Mouse (Mus musculus) Muller cell, postnatal 12 days (primary cell): Measurements from ENCODE around the gene Nckipsd.
A peak's percentile ranks its signal among the peaks of the same experiment; 100 is the strongest.

Experiments used
- DNase-seq: peaks from one replicate; pipeline ENCODE4 v3.0.0-alpha.2; 2015; ENCODE audit errors: inconsistent ontology term

Gene Nckipsd

DNA sequence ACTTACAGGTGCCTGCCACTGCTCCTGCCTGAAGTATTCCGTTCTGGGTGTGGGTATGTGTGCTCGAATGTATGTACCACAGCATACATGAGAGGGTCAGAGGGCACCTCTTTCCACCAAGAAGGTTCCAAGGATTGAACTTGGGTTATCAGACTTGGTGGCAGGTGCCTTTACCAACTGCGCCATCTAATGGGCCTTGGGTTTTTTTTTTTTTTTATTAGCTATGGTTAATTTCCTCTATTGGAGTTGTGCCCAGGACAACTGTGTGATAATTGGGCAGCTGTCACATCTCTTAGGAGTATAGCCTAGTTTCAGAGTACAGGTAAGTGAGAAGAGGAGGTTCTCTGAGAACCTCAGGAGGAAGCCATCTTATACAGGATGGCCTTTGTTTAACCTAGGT, 8.6 kb upstream of the Nckipsd start:
- DNase-seq: no peak

DNA sequence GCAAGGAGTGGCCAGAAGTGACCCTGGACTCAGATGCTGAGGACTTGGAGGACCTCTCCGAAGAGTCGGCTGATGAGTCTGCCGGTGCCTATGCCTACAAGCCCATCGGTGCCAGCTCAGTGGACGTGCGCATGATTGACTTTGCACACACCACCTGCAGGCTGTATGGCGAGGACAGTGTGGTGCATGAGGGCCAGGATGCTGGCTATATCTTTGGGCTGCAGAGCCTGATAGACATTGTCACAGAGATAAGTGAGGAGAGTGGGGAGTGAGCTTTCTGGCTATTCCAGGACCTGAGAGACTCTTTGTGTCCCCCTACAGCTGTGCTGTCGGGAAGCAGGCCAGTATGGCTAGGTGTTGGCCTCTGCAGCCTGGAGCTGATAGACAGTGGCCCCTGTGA, 2.4 kb upstream of the Nckipsd start:
- DNase-seq: no peak

DNA sequence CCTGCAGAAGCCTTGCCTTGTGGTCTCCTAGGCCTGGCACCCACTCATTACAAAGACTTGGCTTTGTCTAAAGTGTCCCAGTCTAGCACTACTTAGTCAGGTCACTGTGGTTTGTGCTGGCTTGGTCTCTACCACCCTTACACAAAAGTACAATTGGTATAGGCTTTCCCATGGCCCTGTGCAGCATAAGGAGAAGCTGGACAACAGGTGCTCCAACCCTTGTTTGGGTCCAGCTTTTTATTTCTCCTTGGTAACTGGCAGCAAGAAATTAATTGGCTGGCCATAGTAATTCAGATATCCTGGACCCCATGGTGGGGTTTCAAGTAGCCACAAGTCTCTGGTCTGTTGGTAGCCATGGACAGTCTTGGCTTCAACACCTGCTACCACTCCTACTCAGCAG, 1.8 kb upstream of the Nckipsd start:
- DNase-seq: no peak

DNA sequence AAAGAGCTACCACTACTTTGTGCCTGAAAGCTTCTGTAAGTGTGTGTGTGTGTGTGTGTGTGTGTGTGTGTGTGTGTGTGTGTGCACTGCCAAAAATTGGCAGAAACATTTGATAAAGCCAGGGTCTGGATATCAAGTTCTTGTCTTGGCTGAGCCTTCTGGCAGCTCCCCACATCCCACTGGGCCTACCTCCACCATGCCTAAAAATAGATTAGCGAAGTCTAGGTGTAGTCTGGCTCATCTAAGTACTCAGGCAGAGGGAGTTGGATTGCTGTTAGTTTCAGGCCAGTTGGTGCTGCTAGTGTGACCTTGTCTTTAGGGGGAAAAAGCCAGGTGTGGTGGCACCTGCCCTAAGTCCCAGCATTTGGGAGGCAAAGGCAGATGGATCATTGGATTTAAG, 1.3 kb upstream of the Nckipsd start:
- DNase-seq: no peak

DNA sequence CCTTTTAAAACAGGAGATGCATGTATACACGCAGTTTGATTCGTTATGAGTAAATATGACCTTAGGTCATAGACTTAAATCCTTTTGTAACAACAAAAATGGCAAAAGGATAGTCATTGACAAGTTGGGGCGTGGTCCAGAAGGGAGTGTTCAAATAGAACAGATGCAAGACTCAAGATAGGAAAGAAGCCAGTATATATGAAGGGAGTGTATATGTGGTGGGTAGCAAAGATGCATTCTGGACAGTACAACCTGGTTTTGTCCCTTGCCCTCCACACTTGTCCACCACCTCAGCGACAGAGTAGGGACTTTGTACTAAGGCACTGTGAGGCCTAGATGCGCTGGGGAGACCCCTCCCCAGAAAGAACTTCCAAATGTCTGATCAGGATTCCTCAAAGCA, 494 bp upstream of the Nckipsd start:
- no peak for DNase-seq

DNA sequence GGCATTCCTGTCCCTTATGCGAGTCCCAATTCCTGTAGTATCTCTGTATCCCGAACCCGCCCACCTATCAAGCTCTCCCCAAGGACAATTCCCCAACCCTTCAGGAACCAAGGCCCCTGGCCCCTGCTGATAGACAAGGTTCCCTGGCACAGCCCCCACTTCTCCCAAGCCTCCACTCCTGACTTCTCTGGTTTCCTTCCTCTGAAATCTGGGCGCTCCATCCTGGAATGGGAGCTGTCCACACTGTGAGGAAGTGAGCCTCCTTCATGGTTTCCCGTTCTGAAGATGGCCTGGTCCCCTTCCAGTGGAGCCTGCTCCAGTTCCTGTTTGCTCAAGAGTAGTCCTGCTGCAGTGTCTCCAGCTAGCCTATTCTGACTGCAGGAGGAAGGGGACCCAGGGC, 1.0 kb downstream of the Nckipsd start:
- DNase-seq: no peak

DNA sequence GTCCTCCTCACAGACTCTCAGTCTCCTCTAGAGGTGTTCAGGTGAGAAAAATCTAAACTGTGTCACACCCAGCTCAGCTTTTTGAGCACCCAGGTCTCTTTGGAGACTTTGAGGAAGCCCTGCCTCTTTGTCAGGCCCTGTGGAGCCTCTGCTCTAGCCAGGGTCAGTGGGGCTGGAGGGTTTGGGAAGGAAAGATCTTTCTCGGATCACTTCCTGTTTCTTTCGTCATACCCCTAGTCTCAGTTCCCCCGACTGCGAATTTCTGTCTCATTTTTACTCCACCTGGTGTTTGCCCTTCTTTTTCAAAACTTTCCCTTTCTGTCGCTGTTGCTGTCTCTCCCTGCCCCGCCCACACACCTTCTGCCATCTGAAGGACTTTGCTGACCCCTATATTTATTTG, 1.6 kb downstream of the Nckipsd start:
- DNase-seq: no peak

DNA sequence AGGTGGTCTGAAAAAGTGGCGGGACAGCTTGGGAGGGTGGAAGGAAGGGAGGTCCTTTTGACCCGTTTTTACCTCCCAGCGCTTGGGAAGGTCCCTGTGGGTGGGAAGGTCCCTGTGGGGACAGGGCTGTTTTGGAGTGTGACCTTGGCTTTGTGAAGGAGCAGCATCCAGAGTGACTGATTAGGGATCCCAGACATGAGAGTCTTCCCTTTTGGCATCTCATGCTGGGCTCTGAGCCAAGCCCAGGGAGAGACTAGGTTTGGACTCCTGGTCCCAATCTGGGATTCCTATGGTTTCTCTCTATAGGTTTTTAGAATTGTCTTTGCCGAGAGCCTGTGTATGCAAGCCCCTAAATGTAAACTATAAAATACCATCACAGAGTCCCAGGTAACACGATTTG, 2.3 kb downstream of the Nckipsd start:
- no peak for DNase-seq

DNA sequence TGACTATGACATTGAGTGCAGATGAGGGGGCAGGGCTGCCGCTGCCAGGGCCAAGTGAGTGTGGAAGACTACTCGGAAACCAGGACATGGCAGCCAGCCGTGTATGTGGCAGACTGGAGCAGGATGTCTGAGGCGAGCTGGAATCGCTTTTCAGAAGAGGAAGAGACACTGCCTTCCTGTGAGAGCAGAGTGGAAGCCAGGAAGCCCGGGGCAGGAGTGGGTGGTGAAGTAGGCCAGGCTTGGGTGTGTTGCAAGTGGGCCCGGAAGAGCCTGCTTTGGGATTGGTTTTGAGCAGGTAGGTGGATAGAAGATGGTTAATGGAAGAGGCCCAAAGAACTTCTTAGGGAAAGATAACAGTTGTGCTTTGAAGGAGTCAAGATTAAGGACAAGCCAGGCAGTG, 7.4 kb downstream of the Nckipsd start:
- DNase-seq: no peak

DNA sequence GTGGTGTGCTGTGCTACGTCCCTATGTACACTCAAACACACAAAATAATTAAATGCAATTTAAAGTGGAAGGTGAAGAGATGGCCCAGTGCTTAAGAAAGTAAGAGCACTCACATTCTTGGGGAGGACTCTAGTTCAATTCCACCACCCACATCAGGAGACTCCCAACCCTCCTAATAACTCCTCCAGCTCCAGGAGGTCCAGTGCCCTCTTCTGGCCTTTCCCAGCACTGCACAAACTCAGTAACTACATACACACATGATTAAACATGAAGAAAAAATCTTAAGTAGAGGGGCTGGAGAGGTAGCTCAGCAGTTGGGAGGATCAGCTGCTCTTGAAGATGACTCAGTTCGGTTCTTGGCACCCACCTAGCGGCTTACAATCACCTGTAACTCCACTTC, 11.3 kb downstream of the Nckipsd start:
- DNase-seq: peak; percentile 26

DNA sequence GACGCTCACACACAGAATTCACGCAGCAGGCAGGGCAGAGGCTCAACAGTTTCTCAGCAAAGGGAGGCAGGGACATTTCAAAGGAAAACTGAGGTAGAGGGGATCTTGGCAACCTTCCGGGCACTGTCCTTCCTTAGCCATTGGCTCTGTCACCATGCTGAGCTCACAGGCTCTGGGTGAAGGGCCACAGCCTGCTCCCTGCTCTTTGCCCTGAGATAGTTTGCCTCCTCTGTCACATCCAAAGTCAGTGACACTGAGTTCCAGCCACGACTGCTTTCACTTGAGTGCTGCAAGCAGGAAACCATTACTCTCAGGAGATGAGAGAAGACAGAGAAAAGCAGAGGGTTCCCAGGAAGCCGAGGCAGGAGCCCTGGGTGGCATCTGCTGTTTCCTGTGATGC, 11.9 kb downstream of the Nckipsd start:
- DNase-seq: no peak

DNA sequence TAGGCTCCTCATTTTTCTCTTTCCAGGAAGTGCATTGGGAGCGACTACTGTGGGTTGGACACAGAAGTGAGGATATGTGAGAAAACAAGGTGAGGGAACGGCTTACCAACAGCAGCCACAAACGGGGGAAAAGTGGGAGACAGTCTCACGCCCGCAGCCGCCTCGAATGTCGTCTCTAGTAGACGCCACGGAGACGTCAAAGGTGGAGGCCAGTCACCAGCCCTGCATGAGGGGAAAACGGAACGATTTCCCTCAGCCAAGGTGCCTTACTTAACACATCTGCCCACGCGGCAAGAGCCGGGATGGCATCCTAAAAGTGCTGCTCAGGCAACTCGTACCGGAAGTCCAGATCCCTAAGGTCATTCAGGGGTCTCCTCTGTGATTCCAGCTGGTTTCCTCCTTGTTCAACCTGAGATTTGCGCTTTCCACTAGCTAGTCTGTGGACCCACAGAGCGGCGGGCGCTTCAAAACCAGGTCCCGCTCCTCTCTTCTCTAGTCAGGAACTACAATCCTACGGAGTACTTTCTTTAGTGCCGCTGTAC, 16.0 kb downstream of the Nckipsd start:
- no peak for DNase-seq

DNA sequence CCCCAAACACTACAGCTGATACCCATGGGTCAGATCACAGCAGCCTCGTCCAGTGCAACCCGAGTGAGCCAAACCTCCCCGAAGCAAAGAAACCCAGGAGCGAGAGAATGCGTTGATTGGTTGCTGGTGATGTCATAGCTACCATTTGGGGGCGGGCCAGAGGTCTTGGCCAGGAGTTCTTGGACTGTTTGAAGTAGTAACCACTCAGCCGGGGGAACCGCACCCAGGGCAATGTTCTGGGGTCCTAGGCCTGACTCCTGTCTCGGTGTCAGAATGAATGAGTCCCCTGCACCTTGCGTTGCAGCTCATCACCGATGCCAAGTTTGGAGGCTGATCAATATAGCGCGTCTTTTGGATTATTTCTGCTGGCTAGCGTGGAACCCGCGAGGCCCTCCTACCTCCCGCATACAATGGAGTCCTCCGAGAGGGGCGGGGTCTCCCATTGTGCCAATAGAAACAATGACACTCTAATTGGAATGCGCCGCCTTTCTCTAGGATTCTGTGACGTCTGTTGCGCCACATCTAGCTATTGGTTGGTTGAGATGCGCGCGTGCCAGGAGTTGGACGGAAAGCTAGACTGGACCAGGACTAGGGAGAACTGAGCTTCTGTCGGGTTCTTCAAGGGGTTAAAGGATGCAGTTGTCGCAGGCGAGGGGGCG, 16.7 kb downstream of the Nckipsd start:
- DNase-seq: peak; percentile 20

DNA sequence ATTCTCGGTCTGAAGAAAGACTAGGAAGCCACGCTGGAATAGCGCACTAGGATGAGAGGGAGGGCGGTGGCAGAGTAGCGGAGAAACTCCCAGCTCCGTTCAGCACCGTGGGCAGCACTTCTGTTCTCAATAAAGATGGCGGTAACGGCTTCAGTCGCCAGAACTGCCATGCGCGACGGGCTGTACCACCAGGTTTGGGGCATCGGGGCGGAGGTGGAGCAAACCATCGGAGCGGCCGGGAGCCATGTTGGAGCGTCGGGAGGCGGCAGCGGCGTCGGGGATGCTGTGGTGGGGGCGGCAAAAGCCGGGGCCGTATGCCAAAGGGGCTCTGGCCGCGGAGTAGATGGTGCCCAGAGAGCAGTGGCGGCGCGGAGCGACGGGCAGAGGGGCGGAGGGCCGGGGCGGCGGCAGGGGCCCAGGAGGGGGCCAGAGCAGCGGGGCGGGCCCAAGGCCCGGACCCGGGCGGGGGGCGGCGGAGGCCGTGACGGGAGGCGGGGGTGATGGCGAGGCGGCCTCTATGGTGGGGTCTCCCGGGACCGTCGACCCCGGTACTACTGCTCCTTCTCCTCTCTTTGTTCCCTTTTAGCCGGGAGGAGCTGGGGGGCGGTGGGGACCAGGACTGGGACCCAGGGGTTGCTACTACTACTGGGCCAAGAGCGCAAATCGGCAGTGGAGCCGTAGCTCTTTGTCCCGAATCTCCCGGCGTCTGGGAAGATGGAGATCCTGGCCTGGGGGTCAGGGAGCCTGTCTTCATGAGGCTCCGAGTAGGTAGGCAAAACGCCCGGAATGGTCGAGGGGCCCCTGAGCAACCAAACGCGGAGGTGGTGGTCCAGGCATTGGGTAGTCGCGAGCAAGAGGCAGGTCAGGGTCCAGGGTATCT, 17.9 kb downstream of the Nckipsd start, which contains the start of gene Celsr3:
Gene Celsr3 (plus strand): TSS at position 501 of the 880 bp plus-strand sequence.
- DNase-seq: peak; percentile 88

DNA sequence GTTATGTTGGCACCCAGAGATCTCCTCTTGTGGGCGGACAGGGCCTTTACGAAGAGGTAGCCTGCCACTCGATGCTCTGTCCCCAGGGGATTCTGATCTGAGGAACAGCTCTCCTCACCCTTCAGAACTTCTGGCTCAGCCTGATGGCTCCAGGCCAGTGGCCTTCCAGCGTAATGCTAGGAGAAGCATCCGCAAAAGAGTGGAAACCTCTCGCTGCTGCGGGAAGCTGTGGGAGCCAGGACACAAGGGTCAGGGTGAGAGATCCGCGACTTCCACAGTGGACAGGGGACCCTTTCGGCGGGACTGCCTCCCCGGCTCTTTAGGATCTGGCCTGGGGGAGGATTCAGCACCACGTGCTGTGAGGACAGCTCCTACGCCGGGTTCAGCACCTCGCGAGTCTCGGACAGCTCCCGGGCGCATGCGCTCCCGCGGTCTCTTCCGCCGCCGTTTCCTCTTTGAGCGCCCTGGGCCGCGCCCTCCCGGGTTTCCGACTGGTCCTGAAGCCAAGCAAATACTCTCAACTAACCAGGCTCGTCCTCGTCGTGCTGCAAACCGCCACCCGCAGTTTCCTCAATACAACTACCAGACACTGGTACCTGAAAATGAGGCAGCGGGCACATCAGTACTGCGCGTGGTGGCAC, 18.7 kb downstream of the Nckipsd start:
- peak; percentile 80 for DNase-seq

DNA sequence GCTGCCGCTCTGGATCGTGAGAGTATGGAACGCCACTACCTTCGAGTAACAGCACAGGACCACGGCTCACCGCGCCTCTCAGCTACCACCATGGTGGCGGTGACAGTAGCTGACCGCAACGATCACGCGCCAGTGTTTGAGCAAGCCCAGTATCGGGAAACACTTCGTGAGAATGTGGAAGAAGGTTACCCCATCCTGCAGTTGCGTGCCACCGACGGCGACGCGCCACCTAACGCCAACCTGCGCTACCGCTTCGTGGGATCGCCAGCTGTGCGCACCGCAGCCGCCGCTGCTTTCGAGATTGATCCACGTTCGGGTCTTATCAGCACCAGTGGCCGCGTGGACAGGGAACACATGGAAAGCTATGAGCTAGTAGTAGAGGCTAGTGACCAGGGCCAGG, 19.3 kb downstream of the Nckipsd start:
- no peak for DNase-seq

DNA sequence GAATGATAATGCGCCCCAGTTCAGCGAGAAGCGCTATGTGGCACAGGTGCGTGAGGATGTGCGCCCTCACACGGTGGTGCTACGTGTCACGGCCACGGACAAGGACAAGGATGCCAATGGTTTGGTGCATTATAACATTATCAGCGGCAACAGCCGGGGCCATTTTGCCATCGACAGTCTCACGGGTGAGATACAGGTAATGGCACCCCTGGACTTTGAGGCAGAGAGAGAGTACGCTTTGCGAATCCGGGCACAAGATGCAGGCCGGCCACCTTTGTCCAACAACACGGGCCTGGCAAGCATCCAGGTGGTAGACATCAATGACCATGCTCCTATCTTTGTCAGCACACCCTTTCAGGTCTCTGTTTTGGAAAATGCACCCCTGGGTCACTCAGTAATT, 19.7 kb downstream of the Nckipsd start:
- no peak for DNase-seq

DNA sequence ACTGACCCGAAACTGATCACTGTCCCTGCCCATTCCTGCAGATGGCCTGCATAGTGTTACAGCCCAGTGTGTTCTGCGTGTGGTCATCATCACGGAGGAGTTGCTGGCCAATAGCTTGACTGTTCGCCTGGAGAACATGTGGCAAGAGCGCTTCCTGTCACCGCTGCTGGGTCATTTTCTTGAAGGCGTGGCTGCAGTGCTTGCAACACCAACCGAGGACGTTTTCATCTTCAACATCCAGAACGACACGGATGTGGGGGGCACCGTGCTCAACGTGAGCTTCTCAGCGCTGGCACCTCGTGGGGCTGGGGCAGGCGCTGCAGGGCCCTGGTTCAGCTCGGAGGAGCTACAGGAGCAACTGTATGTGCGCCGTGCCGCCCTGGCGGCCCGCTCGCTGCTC, 23.5 kb downstream of the Nckipsd start:
- DNase-seq: no peak

DNA sequence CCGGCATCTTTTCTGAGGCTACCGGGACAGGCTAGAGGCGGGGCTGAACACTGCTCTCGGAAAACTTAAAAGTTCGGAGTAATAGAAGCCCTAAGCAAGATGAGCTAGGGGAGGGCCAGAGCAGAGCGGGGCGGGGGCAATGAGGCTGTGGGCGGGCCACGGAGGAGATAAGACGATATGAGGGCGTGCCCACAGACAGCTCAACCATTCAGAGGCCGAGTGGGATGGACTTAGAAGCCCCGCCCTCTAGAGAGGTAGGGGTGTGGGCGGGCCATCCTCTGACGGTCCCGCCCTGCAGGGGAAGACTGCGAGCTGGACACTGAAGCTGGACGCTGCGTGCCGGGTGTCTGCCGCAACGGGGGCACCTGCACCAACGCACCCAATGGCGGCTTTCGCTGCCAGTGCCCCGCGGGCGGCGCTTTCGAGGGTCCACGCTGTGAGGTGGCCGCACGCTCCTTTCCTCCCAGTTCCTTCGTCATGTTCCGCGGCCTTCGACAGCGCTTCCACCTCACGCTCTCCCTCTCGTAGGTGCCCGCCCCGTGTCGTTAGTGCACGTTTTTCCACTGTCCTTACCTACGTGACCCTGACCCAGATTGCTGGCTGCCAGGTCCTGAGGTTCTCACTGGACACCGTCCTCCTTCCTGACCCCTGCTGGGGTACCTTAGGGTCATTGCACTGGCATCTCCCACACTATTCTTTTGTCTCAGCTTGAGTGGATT, 24.4 kb downstream of the Nckipsd start:
- peak; percentile 97 for DNase-seq

DNA sequence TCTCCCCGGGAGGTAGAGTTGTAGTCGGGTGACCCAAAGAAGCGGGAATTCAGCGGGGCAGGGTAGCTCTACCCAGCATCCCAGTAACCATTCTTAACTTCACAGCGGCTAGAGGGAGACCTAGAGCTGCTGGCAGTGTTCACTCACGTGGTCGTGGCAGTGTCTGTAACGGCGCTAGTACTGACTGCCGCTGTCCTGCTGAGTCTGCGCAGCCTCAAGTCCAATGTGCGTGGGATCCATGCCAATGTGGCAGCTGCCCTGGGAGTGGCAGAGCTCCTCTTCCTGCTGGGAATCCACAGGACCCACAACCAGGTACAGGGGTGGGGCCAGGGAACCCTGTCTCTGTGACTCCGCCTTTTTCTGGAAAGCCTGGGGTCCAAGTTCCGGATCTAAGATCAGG, 34.8 kb downstream of the Nckipsd start:
- DNase-seq: peak; percentile 25

DNA sequence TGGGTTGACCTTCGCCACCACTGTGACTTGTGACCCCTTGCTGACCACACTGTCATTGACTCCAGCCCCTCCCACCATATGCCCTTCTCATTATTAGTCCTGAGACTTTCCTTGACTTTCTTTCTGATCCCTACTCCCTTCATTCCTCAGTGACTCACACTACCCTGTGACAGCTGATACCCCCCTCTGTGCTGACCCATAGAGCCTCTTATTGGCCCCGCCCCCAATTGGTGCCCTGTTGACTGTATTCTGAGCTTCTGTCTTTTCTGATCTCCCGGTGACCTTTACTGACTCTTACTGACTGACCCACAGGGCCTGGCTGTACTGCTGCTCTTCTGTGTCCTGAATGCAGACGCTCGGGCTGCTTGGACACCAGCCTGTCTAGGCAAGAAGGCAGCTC, 37.2 kb downstream of the Nckipsd start:
- DNase-seq: no peak

DNA sequence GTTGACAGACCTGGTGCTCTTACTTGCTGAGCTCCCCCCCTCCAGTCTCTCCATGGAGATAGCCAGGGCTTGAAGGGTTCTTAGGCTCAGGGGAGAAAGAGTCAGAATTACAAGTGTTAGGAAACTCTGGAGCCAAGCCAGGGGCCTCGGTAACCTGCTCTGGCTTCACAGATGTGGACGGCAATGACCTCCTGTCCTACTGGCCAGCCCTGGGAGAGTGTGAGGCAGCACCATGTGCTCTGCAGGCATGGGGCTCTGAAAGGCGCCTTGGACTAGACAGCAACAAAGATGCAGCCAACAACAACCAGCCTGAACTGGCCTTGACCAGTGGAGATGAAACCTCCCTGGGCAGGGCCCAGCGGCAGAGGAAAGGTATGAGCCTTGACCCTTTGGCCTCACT, 39.2 kb downstream of the Nckipsd start:
- DNase-seq: no peak
